Comparison of ENCODE assay signal across 7 mouse cellular contexts in the genomic region with DNA sequence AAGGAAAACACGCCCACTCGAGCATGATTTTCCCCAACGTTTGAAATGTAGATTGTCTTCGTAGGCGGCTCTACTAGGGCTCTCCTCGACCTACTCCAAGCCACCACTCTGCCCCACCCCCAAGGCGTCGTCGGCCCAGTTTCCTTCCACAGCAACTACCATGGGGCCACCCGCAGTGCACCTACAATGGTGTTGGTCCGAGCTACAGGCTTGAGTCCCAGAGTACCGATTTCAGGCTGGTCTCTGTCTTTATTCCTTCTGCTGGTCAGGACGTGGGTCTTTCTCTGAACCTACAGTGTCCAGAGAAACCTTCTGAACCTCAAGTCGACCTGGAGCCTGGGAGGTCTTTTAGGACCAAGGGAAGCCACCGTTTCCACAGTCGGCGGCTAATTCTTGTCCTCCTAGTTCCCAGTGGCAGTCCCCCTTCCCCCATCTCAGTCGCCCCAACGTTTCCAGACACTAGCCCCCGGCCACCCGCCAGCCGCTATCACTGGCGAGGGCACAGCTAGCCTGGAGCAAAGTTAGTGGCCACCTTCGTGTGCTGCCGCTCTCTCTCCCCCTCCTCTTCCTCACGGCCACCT. TPM values are rescaled to one million over a fixed set of nuclear protein-coding genes. Genes with fewer than 3 reads are reported as not detected.
DNase-seq lines count a peak whose midpoint lies in the region; ATAC-seq and TF ChIP-seq lines count a peak whose summit lies in the region.

No protein-coding gene starts in this region.

- H3K4me2 ChIP-seq in lung, postnatal 0 days (replicated peaks; ENCODE audit: low read depth, low read length): peak overlapping the region; percentile 71
- H3K4me2 ChIP-seq in hindbrain, embryonic 12.5 days (replicated peaks): peak overlapping the region; percentile 98
- peak overlapping the region; percentile 80 for H3K4me2 ChIP-seq in midbrain, embryonic 15.5 days

- no peaks in the 10 kb centered on the region for H3K36me3 ChIP-seq in lung, postnatal 0 days (ENCODE audit: insufficient read depth, low read length)
- H3K36me3 ChIP-seq in hindbrain, embryonic 12.5 days: no peaks in the 10 kb centered on the region
- H3K36me3 ChIP-seq in midbrain, embryonic 15.5 days (replicated peaks): no peaks in the 10 kb centered on the region

- no peak for TF ChIP-seq EP300 in lung, postnatal 0 days (IDR thresholded peaks at IDR 0.05)

- H3K27me3 ChIP-seq in lung, postnatal 0 days (replicated peaks; ENCODE audit: insufficient read depth, low read length): peaks cover 23% of the 10 kb centered on the region
- H3K27me3 ChIP-seq in hindbrain, embryonic 12.5 days: peaks cover 43% of the 10 kb centered on the region
- peaks cover 19% of the 10 kb centered on the region for H3K27me3 ChIP-seq in midbrain, embryonic 15.5 days (replicated peaks)

- H3K4me1 ChIP-seq in lung, postnatal 0 days (ENCODE audit: insufficient read depth, low read depth, low read length): no peaks in the 10 kb centered on the region
- H3K4me1 ChIP-seq in lung, adult 2 months (ENCODE audit: control insufficient read depth, insufficient read depth, low read length): no peaks in the 10 kb centered on the region
- H3K4me1 ChIP-seq in hindbrain, embryonic 12.5 days: peaks cover 13% of the 10 kb centered on the region
- peaks cover 15% of the 10 kb centered on the region for H3K4me1 ChIP-seq in midbrain, embryonic 15.5 days

- no peak for DNase-seq in lung, postnatal 0 days (ENCODE audit: low spot score)
- no peak for DNase-seq in lung, adult 2 months
- peak; percentile 57 for DNase-seq in embryo, embryonic 10.5 days (ENCODE audit: low spot score)
- DNase-seq in spleen, postnatal 4 days (ENCODE audit: low spot score in 2 of 2): no peak
- DNase-seq in spleen, postnatal 10 days (ENCODE audit: low spot score in 2 of 2): no peak

- no peak for TF ChIP-seq POLR2A in lung, adult 2 months (IDR thresholded peaks at IDR 0.05; ENCODE audit: borderline replicate concordance, extremely low read depth, low read depth, low read length)

- no peaks in the 10 kb centered on the region for H3K9me3 ChIP-seq in lung, postnatal 0 days (ENCODE audit: low read length)
- H3K9me3 ChIP-seq in hindbrain, embryonic 12.5 days (replicated peaks): no peaks in the 10 kb centered on the region
- no peaks in the 10 kb centered on the region for H3K9me3 ChIP-seq in midbrain, embryonic 15.5 days

- H3K9ac ChIP-seq in lung, postnatal 0 days (replicated peaks; ENCODE audit: low read depth): no peak overlapping the region
- H3K9ac ChIP-seq in hindbrain, embryonic 12.5 days: peak overlapping the region; percentile 78
- H3K9ac ChIP-seq in midbrain, embryonic 15.5 days: peak overlapping the region; percentile 58

- no peak overlapping the region for H3K27ac ChIP-seq in lung, postnatal 0 days (ENCODE audit: low read length)
- no peak overlapping the region for H3K27ac ChIP-seq in hindbrain, embryonic 12.5 days
- H3K27ac ChIP-seq in midbrain, embryonic 15.5 days: no peak overlapping the region; the same call in 1 of the 2 replicates

- peak; percentile 59 for ATAC-seq in lung, postnatal 0 days
- ATAC-seq in hindbrain, embryonic 12.5 days (ENCODE audit: low FRiP score): peak; percentile 31
- peak; percentile 21 for ATAC-seq in midbrain, embryonic 15.5 days (replicated peaks)

- TF ChIP-seq CTCF in lung, postnatal 0 days (IDR thresholded peaks at IDR 0.05): no peak
- no peak for TF ChIP-seq CTCF in lung, adult 2 months (IDR thresholded peaks at IDR 0.05; ENCODE audit: insufficient read depth, low read length)

- peak overlapping the region; percentile 46 for H3K4me3 ChIP-seq in lung, postnatal 0 days (ENCODE audit: low read depth, low read length)
- H3K4me3 ChIP-seq in lung, adult 2 months (replicated peaks; ENCODE audit: extremely low read depth, low read depth, low read length): no peak overlapping the region
- peak overlapping the region; percentile 65 for H3K4me3 ChIP-seq in hindbrain, embryonic 12.5 days
- H3K4me3 ChIP-seq in midbrain, embryonic 15.5 days: peak overlapping the region; percentile 66

- 2% methylated on average over 23 of the region's 26 CpGs for WGBS in lung, postnatal 0 days
- 4% methylated on average over 26 of the region's 26 CpGs for WGBS in lung, adult 2 months
- WGBS in hindbrain, embryonic 12.5 days: 2% methylated on average over 25 of the region's 26 CpGs
- 2% methylated on average over 26 of the region's 26 CpGs for WGBS in midbrain, embryonic 15.5 days

RNA-seq across cellular contexts. Expression of a gene that starts 1.0 kb away (rescaled TPM):
- not detected in 2 replicates for polyA plus RNA-seq in lung, postnatal 0 days (2015; fragmentation: Nextera tagmentation; extraction: Ambion mirVana)
- polyA plus RNA-seq in lung, adult 2 months (2012; rRNA removed): not detected in 2 replicates
- 0.45 and 2.6 TPM in 2 replicates for polyA plus RNA-seq in hindbrain, embryonic 12.5 days (2016; fragmentation: Nextera tagmentation; extraction: Ambion mirVana)
- 1.00 and 1.3 TPM in 2 replicates for polyA plus RNA-seq in midbrain, embryonic 15.5 days (2015; fragmentation: Nextera tagmentation; extraction: Ambion mirVana)

RNA-seq across cellular contexts. Expression of a gene that starts 1.0 kb away (rescaled TPM):
- 0.68 and 1.2 TPM in 2 replicates for polyA plus RNA-seq in lung, postnatal 0 days (2015; fragmentation: Nextera tagmentation; extraction: Ambion mirVana)
- polyA plus RNA-seq in lung, adult 2 months (2012; rRNA removed): 0.15 and 0.28 TPM in 2 replicates
- polyA plus RNA-seq in hindbrain, embryonic 12.5 days (2016; fragmentation: Nextera tagmentation; extraction: Ambion mirVana): 13.4 and 16.0 TPM in 2 replicates
- polyA plus RNA-seq in midbrain, embryonic 15.5 days (2015; fragmentation: Nextera tagmentation; extraction: Ambion mirVana): 21.2 and 21.5 TPM in 2 replicates
